Mouse (Mus musculus): Measurements from ENCODE around the gene Clasp2.
"Not testable (repeated sequence)": the region's sequence is repeated elsewhere in the genome, so short reads cannot be mapped to it uniquely, and the experiment has no call there.

Gene Clasp2

DNA sequence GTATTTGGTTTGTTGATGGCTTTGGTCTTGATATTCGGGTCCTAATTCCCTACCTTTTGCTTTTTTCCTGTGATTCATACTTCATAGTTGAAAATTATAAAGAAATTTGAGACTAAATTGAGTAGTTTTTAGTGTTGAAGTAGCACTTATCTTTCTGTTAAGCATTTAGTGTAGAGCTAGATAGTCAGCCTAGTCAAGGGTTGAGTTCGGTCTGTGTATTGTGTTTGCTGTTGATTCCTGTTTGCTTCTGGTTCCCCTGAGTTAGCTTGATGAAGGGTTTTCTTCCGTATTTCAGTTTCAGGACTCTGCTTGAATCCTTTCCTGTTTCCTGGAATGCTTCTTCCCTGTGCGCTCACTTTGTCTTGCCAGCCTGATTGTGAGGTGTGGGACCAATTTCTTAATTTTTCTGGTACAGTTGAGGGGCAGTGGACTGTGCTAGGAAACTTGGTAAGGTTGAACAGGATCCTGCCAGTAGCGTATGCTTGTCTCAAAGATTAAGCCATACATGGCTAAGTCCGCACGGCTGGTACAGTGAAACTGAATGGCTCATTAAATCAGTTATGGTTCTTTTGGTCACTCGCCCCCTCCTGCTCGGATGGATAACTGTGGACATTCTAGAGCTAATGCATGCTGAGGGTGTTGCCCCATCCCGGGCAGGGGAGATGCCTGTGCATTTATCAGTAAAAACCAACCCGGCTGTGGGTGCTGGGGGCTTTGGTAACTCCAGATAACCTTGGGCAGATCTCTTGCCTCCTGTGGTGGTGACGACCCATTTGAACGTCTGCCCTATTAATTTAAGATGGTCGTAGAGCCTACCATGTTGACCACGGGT is 14.8 kb downstream of the Clasp2 start:
- no peak for DNase-seq (ENCODE audit: low spot score)

DNA sequence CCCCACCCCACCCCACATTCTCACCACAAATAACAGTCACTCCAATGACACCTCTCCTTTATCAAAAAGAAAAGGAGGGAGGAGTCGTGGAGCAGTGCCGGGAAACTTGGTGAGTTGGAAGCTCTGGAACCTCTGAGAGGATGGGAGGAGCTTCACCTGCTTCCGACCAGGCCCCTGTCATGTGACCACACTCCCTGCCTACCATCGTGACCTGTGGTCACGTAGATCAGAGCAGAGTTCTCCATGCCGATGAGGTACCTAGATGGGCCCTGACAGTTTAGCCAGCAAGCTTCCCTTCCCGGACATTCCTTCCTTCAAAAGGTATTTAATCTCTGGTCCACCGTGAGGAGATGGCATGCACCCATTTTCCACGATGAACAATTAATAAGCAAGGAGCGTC is 17.2 kb downstream of the Clasp2 start:
- no peak for DNase-seq (ENCODE audit: low spot score)

DNA sequence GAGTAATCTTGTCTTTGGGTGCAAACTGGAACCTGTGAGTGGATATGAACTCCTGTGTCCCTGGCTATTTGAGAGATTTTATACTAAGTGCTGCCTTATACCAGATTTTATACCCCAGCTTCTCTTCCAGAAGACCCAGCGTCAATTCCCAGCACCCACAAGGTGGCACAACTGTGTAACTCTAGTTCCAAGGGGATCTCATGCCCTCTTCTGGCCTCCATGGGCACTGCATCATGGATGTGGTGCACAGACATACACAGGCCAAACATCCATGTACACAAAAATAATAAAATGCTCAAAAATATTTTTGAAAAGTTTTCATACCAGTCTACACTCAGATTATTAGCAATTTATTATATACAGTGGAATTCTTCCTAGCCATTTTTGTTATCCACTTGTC is 18.4 kb downstream of the Clasp2 start:
- no peak for DNase-seq (ENCODE audit: low spot score)

GRCm38 (mm10) chr9:113762389-113762788 is 21.1 kb downstream of the Clasp2 start:
- no peak for DNase-seq (ENCODE audit: low spot score)

- no peak for DNase-seq (ENCODE audit: low spot score)
These were observed 21.9 kb downstream of the Clasp2 start for GRCm38 (mm10) chr9:113763123-113763522.

GRCm38 (mm10) chr9:113770640-113771039 is 29.4 kb downstream of the Clasp2 start:
- DNase-seq (ENCODE audit: low spot score) = no peak

- no peak for DNase-seq (ENCODE audit: low spot score)
These were observed 39.6 kb downstream of the Clasp2 start for GRCm38 (mm10) chr9:113780863-113781262.

- no peak for DNase-seq (ENCODE audit: low spot score)
These were observed 41.2 kb downstream of the Clasp2 start for GRCm38 (mm10) chr9:113782362-113783005.

- no peak for DNase-seq (ENCODE audit: low spot score)
These were observed 42.4 kb downstream of the Clasp2 start for GRCm38 (mm10) chr9:113783674-113784073.

DNA sequence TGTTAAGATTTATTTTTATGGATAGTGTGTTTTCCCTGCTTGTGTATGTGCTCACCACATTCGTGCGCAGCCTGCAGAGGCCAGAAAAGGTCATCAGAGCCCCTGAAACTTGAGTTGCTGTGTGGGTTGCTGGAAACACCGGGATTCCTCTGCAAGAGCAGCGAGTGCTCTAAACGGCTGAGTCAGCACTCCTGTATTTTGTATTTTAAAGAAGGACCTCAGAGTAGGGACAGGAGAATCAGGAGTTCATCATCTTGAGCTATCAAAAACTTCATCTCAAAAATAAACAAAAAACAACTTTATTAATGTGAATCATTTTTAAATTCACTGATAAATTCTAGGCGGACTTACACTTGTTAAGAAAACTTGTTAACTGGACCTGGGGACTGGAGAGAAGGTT is 48.0 kb downstream of the Clasp2 start:
- DNase-seq (ENCODE audit: low spot score) = not testable (repeated sequence)

DNA sequence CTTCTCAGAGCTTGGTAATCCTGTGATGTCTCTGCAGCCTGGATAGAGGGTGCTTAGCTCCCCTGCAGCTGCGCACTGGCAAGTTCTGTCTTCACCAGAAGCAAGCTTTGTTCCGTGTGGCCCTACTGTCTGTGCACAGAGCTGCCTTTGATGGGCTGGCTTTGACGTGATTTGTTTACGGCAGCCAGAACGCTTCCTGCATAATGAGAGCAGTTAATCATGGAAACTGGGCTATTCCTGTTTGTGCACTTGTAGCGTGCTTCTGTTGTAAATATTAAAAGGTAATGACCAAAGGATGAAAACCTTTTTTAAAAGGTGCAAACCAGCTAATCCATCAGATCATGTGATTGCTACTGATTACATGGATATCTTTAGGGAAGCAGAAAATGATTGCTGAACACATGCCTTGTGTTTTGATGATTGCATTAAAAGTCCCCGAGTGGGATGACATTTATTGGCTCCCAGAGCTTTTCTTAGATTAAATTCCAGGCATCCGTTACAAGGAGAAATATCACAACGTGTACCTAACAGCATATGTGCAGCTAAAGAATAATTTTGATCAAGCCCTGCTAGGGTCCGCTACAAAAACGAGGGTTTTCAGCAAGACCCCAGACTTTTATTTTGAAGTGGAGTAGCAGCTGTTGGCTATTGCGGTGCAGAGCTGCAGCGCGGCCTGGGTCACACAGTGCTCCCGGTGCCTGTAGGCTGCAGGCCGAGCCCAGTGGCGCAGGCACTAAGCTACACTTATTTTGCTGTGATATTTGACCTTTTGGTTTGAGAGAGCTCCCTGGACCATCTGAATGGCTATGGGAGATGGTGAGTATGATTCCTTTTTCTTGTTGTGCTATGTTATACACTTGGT is 51.6 kb downstream of the Clasp2 start:
- peak; percentile 64 for DNase-seq (ENCODE audit: low spot score)

GRCm38 (mm10) chr9:113793513-113793905 is 52.2 kb downstream of the Clasp2 start:
- DNase-seq (ENCODE audit: low spot score) = no peak

DNA sequence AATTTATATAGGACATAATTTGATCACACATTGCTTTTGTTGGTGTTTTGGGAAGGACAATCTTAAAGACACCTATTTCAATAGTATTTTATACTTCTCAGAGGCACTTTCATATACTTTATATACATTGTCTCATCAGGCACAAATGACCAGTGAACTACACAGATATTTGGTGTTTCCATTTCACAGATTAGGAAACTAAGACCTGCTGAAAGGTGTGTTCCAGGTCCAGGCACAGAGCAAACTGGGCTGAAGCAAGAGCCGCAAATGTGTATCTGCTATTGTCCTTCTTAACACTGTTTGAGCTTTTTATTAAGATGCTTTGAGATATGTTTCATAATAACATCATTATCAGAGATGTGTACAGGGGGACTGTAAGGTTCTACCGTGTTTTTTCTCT is 52.7 kb downstream of the Clasp2 start:
- no peak for DNase-seq (ENCODE audit: low spot score)

GRCm38 (mm10) chr9:113797206-113797605 is 55.9 kb downstream of the Clasp2 start:
- DNase-seq (ENCODE audit: low spot score) = no peak

DNA sequence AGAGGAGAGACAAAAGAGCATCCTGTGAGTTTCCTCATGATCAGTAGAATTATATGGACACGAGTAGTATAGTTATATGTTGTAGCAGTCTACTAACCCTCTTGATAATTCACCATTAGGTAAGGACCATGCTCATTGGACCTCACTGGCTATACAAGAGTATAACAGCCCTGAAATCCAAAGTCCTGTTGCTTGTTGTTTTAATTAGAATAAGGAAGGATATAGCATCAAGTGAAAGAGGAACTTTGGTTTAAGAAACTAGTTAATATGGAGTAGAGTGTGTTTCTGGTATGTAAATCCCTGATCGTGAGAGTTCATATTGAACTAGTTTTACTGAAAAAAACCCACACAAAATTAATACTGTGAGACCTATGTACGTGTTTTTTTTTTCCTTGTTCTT is 59.4 kb downstream of the Clasp2 start:
- DNase-seq (ENCODE audit: low spot score) = no peak

GRCm38 (mm10) chr9:113802734-113803133 is 61.5 kb downstream of the Clasp2 start:
- no peak for DNase-seq (ENCODE audit: low spot score)

- DNase-seq (ENCODE audit: low spot score) = no peak
These were observed 62.5 kb downstream of the Clasp2 start for GRCm38 (mm10) chr9:113803751-113804150.

GRCm38 (mm10) chr9:113805359-113805758 is 64.1 kb downstream of the Clasp2 start:
- DNase-seq (ENCODE audit: low spot score) = no peak

- no peak for DNase-seq (ENCODE audit: low spot score)
These were observed 70.1 kb downstream of the Clasp2 start for GRCm38 (mm10) chr9:113811327-113811726.

- no peak for DNase-seq (ENCODE audit: low spot score)
These were observed 70.8 kb downstream of the Clasp2 start for GRCm38 (mm10) chr9:113811957-113812670.

DNA sequence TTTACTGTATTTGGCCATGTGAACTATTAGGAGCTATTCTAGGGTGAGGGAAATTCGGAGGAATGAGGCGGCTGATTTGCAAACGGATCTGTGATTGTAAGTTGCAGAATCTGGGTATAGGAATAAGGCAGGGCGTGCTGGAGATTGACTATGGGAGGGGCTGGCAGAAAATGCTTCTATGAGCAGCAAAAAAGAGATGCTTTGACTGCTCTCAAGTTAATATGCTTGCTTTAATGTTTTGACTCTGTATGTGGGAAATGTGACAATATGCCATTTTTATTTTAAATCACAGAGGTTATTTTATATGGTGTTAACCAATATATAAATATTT is 71.4 kb downstream of the Clasp2 start:
- no peak for DNase-seq (ENCODE audit: low spot score)

DNA sequence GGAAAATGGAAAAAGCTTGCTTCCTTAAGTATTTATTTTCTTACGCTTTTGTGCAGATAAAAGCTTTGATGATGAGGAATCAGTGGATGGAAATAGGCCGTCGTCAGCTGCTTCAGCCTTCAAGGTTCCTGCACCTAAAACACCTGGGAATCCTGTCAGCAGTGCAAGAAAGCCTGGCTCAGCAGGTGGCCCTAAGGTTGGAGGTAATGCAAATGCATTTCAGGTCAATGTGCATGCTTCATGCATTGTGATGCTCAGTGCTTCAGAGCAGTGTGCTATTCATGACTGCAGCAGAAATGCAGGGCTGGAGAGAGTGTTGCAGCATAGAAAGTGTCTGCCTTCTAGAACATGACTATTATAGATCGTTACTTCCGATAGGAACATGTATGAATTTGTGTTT is 71.8 kb downstream of the Clasp2 start:
- DNase-seq (ENCODE audit: low spot score) = no peak
